Mouse (Mus musculus): ENCODE data around the gene Bub3. TPM values are rescaled to one million over a fixed set of nuclear protein-coding genes. Genes with fewer than 3 reads are reported as not detected.

Bub3 gene
- polyA plus RNA-seq, 1 experiment from 2014 or later = 92.6 TPM

- no peaks in the 10 kb centered on the region for H3K36me3 ChIP-seq (ENCODE audit: insufficient read depth, low read length)
- no peak overlapping the region for H3K27ac ChIP-seq (ENCODE audit: low read length)
- H3K27me3 ChIP-seq (replicated peaks; ENCODE audit: insufficient read depth, low read length) = peaks cover 79% of the 10 kb centered on the region
- H3K4me2 ChIP-seq (replicated peaks; ENCODE audit: low read depth, low read length) = peak overlapping the region; percentile 37; the same call in 1 of the 2 replicates
- peaks cover 7% of the 10 kb centered on the region for H3K4me1 ChIP-seq (ENCODE audit: insufficient read depth, low read depth, low read length)
- WGBS = under 1% methylated on average over 68 of the region's 68 CpGs
- H3K4me3 ChIP-seq (ENCODE audit: low read depth, low read length) = 0 out of 2 replicates have a peak overlapping the region, but pooled peaks have one; percentile 14
- DNase-seq (ENCODE audit: low spot score) = no peak
- no peaks in the 10 kb centered on the region for H3K9me3 ChIP-seq (ENCODE audit: low read length)
- no peak for ATAC-seq
- H3K9ac ChIP-seq (replicated peaks; ENCODE audit: low read depth) = no peak overlapping the region
- TF ChIP-seq EP300 (IDR thresholded peaks at IDR 0.05) (no peak), CTCF (IDR thresholded peaks at IDR 0.05) (peak; percentile 23)
Measured at GRCm38 (mm10) chr7:131555301-131556081, 4.5 kb upstream of the Bub3 start.

- no peak overlapping the region for H3K4me3 ChIP-seq (ENCODE audit: low read depth, low read length)
- no peak for TF ChIP-seq EP300 (IDR thresholded peaks at IDR 0.05)
- TF ChIP-seq CTCF (IDR thresholded peaks at IDR 0.05) = no peak
- DNase-seq (ENCODE audit: low spot score) = no peak
Measured at GRCm38 (mm10) chr7:131556116-131556515, 3.9 kb upstream of the Bub3 start.

GRCm38 (mm10) chr7:131556541-131557271, 3.3 kb upstream of the Bub3 start:
- TF ChIP-seq EP300 (IDR thresholded peaks at IDR 0.05) = no peak
- no peak for TF ChIP-seq CTCF (IDR thresholded peaks at IDR 0.05)
- Histone ChIP-seq H3K36me3 (ENCODE audit: insufficient read depth, low read length) (no peaks in the 10 kb centered on the region), H3K27ac (ENCODE audit: low read length) (no peak overlapping the region), H3K9me3 (ENCODE audit: low read length) (no peaks in the 10 kb centered on the region), H3K27me3 (replicated peaks; ENCODE audit: insufficient read depth, low read length) (peaks cover 66% of the 10 kb centered on the region), H3K4me2 (replicated peaks; ENCODE audit: low read depth, low read length) (no peak overlapping the region), H3K4me1 (ENCODE audit: insufficient read depth, low read depth, low read length) (peaks cover 7% of the 10 kb centered on the region), H3K4me3 (ENCODE audit: low read depth, low read length) (0 out of 2 replicates have a peak overlapping the region, but pooled peaks have one; percentile 2), H3K9ac (replicated peaks; ENCODE audit: low read depth) (no peak overlapping the region)
- ATAC-seq (no peak), DNase-seq (ENCODE audit: low spot score) (no peak)
- under 1% methylated on average over 37 of the region's 37 CpGs for WGBS

More at GRCm38 (mm10) chr7:131556116-131556515, 3.9 kb upstream of the Bub3 start:
- Histone ChIP-seq H3K4me1 (ENCODE audit: insufficient read depth, low read depth, low read length) (peaks cover 7% of the 10 kb centered on the region), H3K36me3 (ENCODE audit: insufficient read depth, low read length) (no peaks in the 10 kb centered on the region), H3K27ac (ENCODE audit: low read length) (no peak overlapping the region), H3K9ac (replicated peaks; ENCODE audit: low read depth) (no peak overlapping the region), H3K4me2 (replicated peaks; ENCODE audit: low read depth, low read length) (peak overlapping the region; percentile 37; the same call in 1 of the 2 replicates), H3K9me3 (ENCODE audit: low read length) (no peaks in the 10 kb centered on the region), H3K27me3 (replicated peaks; ENCODE audit: insufficient read depth, low read length) (peaks cover 72% of the 10 kb centered on the region)
- no peak for ATAC-seq
- WGBS = 2% methylated on average over 9 of the region's 9 CpGs

- ATAC-seq (no peak), DNase-seq (ENCODE audit: low spot score) (no peak)
- H3K9me3 ChIP-seq (ENCODE audit: low read length) = no peaks in the 10 kb centered on the region
- no peaks in the 10 kb centered on the region for H3K36me3 ChIP-seq (ENCODE audit: insufficient read depth, low read length)
- H3K4me3 ChIP-seq (ENCODE audit: low read depth, low read length) = no peak overlapping the region
- H3K27me3 ChIP-seq (replicated peaks; ENCODE audit: insufficient read depth, low read length) = peaks cover 56% of the 10 kb centered on the region
- peaks cover 7% of the 10 kb centered on the region for H3K4me1 ChIP-seq (ENCODE audit: insufficient read depth, low read depth, low read length)
- no peak overlapping the region for H3K27ac ChIP-seq (ENCODE audit: low read length)
- H3K4me2 ChIP-seq (replicated peaks; ENCODE audit: low read depth, low read length) = no peak overlapping the region
- TF ChIP-seq CTCF (IDR thresholded peaks at IDR 0.05) (no peak), EP300 (IDR thresholded peaks at IDR 0.05) (no peak)
- no peak overlapping the region for H3K9ac ChIP-seq (replicated peaks; ENCODE audit: low read depth)
- WGBS = 20% methylated on average over 2 of the region's 2 CpGs
Measured at GRCm38 (mm10) chr7:131557751-131558150, 2.3 kb upstream of the Bub3 start.

GRCm38 (mm10) chr7:131560697-131561042, 648 bp downstream of the Bub3 start:
- Histone ChIP-seq H3K9ac (replicated peaks; ENCODE audit: low read depth) (peak overlapping the region; percentile 50), H3K27me3 (replicated peaks; ENCODE audit: insufficient read depth, low read length) (peaks cover 29% of the 10 kb centered on the region)

GRCm38 (mm10) chr7:131575246-131575645, 15.2 kb downstream of the Bub3 start:
- TF ChIP-seq CTCF (IDR thresholded peaks at IDR 0.05) = no peak
- no peak for TF ChIP-seq EP300 (IDR thresholded peaks at IDR 0.05)
- no peak for ATAC-seq

More at GRCm38 (mm10) chr7:131560697-131561042, 648 bp downstream of the Bub3 start:
- ATAC-seq (peak; percentile 15), DNase-seq (ENCODE audit: low spot score) (no peak)
- Histone ChIP-seq H3K4me1 (ENCODE audit: insufficient read depth, low read depth, low read length) (peaks cover 2% of the 10 kb centered on the region; the same call in 1 of the 2 replicates), H3K4me3 (ENCODE audit: low read depth, low read length) (peak overlapping the region; percentile 70), H3K9me3 (ENCODE audit: low read length) (no peaks in the 10 kb centered on the region), H3K27ac (ENCODE audit: low read length) (peak overlapping the region; percentile 80), H3K36me3 (ENCODE audit: insufficient read depth, low read length) (peaks cover 4% of the 10 kb centered on the region; the same call in 1 of the 2 replicates), H3K4me2 (replicated peaks; ENCODE audit: low read depth, low read length) (peak overlapping the region; percentile 73)
- TF ChIP-seq CTCF (IDR thresholded peaks at IDR 0.05) (no peak), EP300 (IDR thresholded peaks at IDR 0.05) (no peak)
- 1% methylated on average over 14 of the region's 14 CpGs for WGBS

More at GRCm38 (mm10) chr7:131575246-131575645, 15.2 kb downstream of the Bub3 start:
- Histone ChIP-seq H3K9ac (replicated peaks; ENCODE audit: low read depth) (no peak overlapping the region), H3K9me3 (ENCODE audit: low read length) (no peaks in the 10 kb centered on the region), H3K27me3 (replicated peaks; ENCODE audit: insufficient read depth, low read length) (no peaks in the 10 kb centered on the region), H3K27ac (ENCODE audit: low read length) (no peak overlapping the region), H3K4me3 (ENCODE audit: low read depth, low read length) (no peak overlapping the region), H3K4me1 (ENCODE audit: insufficient read depth, low read depth, low read length) (no peaks in the 10 kb centered on the region), H3K36me3 (ENCODE audit: insufficient read depth, low read length) (peaks cover 10% of the 10 kb centered on the region; the same call in 1 of the 2 replicates), H3K4me2 (replicated peaks; ENCODE audit: low read depth, low read length) (no peak overlapping the region)
- DNase-seq (ENCODE audit: low spot score) = no peak
- WGBS = 76% methylated on average over 6 of the region's 6 CpGs

Data from lung, postnatal 0 days (tissue).